Mouse (Mus musculus) hindbrain, embryonic 10.5 days (tissue): ENCODE measurements around the gene Urah. TPM values are rescaled to one million over a fixed set of nuclear protein-coding genes. Genes with fewer than 3 reads are reported as not detected.

Experiments used
- DNase-seq: peaks from one replicate; pipeline ENCODE4 v3.0.0-alpha.2; 2017; ENCODE audit warnings: low spot score
- H3K27ac ChIP-seq: fragments of 300-500 bp; sonication (generic); 2 replicates; pipeline ENCODE4 v1.5.1; 2016; ENCODE audit warnings: mild to moderate bottlenecking, moderate library complexity
- H3K27me3 ChIP-seq: fragments of 300-500 bp; sonication (generic); 2 replicates; pipeline ENCODE4 v1.6.1; 2016; ENCODE audit warnings: mild to moderate bottlenecking; ENCODE audit not compliant: poor library complexity, insufficient read depth, severe bottlenecking
- H3K36me3 ChIP-seq: fragments of 300-500 bp; sonication (generic); 2 replicates; pipeline ENCODE4 v1.6.1; 2016; ENCODE audit warnings: mild to moderate bottlenecking, moderate library complexity
- H3K4me1 ChIP-seq: fragments of 300-500 bp; sonication (generic); replicated peaks from 2 replicates; pipeline ENCODE4 v1.6.1; 2016; ENCODE audit warnings: mild to moderate bottlenecking
- H3K4me3 ChIP-seq: fragments of 300-500 bp; sonication (generic); 2 replicates; pipeline ENCODE4 v1.5.1; 2016; ENCODE audit warnings: mild to moderate bottlenecking, moderate library complexity
- H3K9me3 ChIP-seq: fragments of 300-500 bp; sonication (generic); 2 replicates; pipeline ENCODE4 v1.6.1; 2016; ENCODE audit warnings: mild to moderate bottlenecking, moderate library complexity
- WGBS: fragments of 180-500 bp; shearing (Covaris S2); methylation state at CpG from one replicate; pipeline ENCODE4 v1.1.7; 2016; 5-methylcytosine and 5-hydroxymethylcytosine counted together
- polyA plus RNA-seq: library from polyadenylated mRNA; unstranded; fragments of >200 nt; fragmentation: Nextera tagmentation; extraction: Ambion mirVana; gene quantifications from 2 replicates; pipeline ENCODE4 v1.2.1, GENCODE M21; 2016

Urah gene
- polyA plus RNA-seq, 1 experiment from 2014 or later = 0.97 TPM

- Histone ChIP-seq H3K27ac (no peak overlapping the region), H3K4me3 (no peak overlapping the region), H3K36me3 (no peaks in the 10 kb centered on the region), H3K9me3 (no peaks in the 10 kb centered on the region), H3K4me1 (peaks cover 3% of the 10 kb centered on the region; the same call in 1 of the 2 replicates), H3K27me3 (peaks cover 36% of the 10 kb centered on the region)
- 68% methylated on average over 4 of the region's 4 CpGs for WGBS
- no peak for DNase-seq
Observed at GRCm38 (mm10) chr7:140845683-140846082, 10.9 kb downstream of the Urah start.

DNA sequence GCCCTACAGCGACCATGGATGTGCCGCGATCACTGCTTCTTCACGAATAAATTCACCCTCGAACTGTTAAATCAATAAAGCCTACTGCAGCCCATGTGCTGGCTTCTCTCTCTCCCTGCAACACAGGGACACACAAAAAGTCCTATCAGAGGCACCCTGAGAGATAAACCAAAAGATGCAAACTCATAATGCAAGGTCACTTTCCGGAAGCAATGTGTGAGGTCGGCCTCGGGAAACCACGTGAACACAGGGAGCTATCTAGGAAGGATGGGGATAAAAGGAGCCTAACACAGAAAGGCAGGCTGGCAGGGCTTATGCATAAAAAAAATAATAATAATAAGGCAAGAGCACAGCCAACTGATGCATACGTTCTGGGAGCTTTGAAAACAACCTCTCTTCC, 11.9 kb downstream of the Urah start:
- Histone ChIP-seq H3K4me1 (peaks cover 3% of the 10 kb centered on the region; the same call in 1 of the 2 replicates), H3K27me3 (peaks cover 26% of the 10 kb centered on the region), H3K9me3 (no peaks in the 10 kb centered on the region), H3K36me3 (peaks cover 5% of the 10 kb centered on the region), H3K4me3 (no peak overlapping the region), H3K27ac (no peak overlapping the region)
- 91% methylated on average over 10 of the region's 10 CpGs for WGBS
- no peak for DNase-seq

DNA sequence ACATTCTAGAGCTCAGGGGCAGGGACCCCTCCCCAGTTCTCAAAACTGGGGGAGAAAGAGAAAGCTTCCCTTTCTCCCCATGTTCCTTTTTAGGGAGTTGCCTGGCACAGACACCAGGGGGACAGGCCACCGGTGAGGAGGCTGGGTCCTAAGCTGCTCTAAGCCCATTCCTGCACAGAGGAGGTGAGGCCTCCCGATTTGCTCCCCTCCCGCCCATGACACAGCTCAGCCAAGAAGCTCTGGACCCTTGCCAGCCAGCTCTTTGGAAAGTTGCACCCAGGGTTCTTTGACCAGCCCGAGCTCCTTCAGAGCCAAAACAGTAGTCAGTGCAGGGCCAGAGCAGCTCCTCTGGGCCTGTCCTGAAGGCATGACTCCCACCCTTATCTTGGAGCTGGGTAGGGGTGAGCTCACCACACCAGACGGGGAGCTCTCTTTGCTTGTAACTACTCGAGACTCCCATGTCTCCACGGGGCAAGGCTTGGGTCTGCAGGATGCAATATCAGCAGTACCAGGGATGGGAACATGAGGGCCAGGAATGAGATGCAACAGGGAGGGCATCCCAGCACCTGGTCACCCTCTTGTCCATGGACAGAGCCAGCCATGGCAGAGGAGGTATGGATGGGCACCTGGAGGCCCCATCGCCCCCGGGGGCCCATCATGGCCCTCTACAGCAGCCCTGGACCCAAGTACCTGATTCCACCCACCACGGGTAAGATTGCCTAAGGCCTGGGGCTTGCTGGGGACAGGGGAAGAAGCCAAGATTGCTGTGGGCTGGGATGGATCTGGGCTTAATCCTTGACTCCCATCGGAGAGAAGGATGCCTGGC, 13.2 kb downstream of the Urah start, which contains the start of gene Odf3:
TSS of gene Odf3 (plus strand) at position 51 of the 826 bp plus-strand sequence.
- Histone ChIP-seq H3K4me3 (no peak within 1 kb of the TSS), H3K27me3 (peaks cover 13% of the 10 kb centered on the region; the same call in 1 of the 2 replicates), H3K36me3 (peaks cover 18% of the 10 kb centered on the region), H3K4me1 (peaks cover 3% of the 10 kb centered on the region; the same call in 1 of the 2 replicates), H3K27ac (no peak within 1 kb of the TSS), H3K9me3 (no peaks in the 10 kb centered on the region)
- WGBS = 79% methylated on average over 11 of the region's 11 CpGs
- no peak for DNase-seq

GRCm38 (mm10) chr7:140848591-140848990, 13.8 kb downstream of the Urah start:
- Histone ChIP-seq H3K9me3 (no peaks in the 10 kb centered on the region), H3K27ac (no peak overlapping the region), H3K4me3 (no peak overlapping the region), H3K27me3 (0 out of 2 replicates have a peak, but pooled peaks cover 8% of the 10 kb centered on the region), H3K4me1 (peaks cover 3% of the 10 kb centered on the region; the same call in 1 of the 2 replicates), H3K36me3 (peaks cover 24% of the 10 kb centered on the region)
- no peak for DNase-seq
- 92% methylated on average over 10 of the region's 10 CpGs for WGBS

- Histone ChIP-seq H3K27me3 (no peaks in the 10 kb centered on the region), H3K36me3 (peaks cover 36% of the 10 kb centered on the region), H3K4me1 (peaks cover 9% of the 10 kb centered on the region), H3K27ac (no peak overlapping the region), H3K4me3 (no peak overlapping the region), H3K9me3 (no peaks in the 10 kb centered on the region)
- 94% methylated on average over 4 of the region's 4 CpGs for WGBS
- no peak for DNase-seq
Observed at GRCm38 (mm10) chr7:140851916-140852315, 17.1 kb downstream of the Urah start.

GRCm38 (mm10) chr7:140853386-140853785, 18.6 kb downstream of the Urah start:
- Histone ChIP-seq H3K9me3 (no peaks in the 10 kb centered on the region), H3K4me1 (peaks cover 19% of the 10 kb centered on the region), H3K36me3 (peaks cover 39% of the 10 kb centered on the region), H3K27ac (no peak overlapping the region), H3K4me3 (no peak overlapping the region), H3K27me3 (no peaks in the 10 kb centered on the region)
- no peak for DNase-seq
- WGBS = 82% methylated on average over 9 of the region's 9 CpGs

DNA sequence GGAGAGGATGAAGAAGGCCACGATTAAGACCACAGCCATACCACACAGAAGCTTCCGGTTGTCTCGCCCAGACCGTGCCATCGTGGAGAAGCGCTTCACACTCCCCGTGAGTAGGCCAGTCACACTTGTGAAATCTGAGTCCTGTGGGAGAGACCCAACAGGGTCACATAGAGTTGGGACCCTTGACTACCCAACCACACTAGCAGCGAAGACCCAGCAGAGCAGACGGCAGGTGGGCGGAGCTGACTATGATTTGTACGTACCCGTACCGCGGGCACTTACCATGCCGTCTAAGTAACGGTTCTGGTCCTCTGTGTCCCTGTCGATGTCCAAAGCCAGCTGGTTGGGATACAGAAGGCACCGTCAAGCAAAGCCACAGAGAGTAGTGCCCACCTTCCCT, 19.7 kb downstream of the Urah start:
- H3K36me3 ChIP-seq = peaks cover 50% of the 10 kb centered on the region
- peak overlapping the region; percentile 74; the same call in 1 of the 2 replicates for H3K4me3 ChIP-seq

GRCm38 (mm10) chr7:140855181-140855580, 20.4 kb downstream of the Urah start:
- H3K4me3 ChIP-seq = peak overlapping the region; percentile 74
- H3K27me3 ChIP-seq = no peaks in the 10 kb centered on the region
- peaks cover 30% of the 10 kb centered on the region for H3K4me1 ChIP-seq
- WGBS = 76% methylated on average over 9 of the region's 9 CpGs
- peaks cover 56% of the 10 kb centered on the region for H3K36me3 ChIP-seq
- H3K9me3 ChIP-seq = no peaks in the 10 kb centered on the region
- no peak for DNase-seq
- H3K27ac ChIP-seq = no peak overlapping the region

More for the DNA sequence above, 19.7 kb downstream of the Urah start:
- DNase-seq = no peak
- Histone ChIP-seq H3K27ac (no peak overlapping the region), H3K27me3 (no peaks in the 10 kb centered on the region), H3K4me1 (peaks cover 30% of the 10 kb centered on the region), H3K9me3 (no peaks in the 10 kb centered on the region)
- WGBS = 95% methylated on average over 18 of the region's 18 CpGs

- WGBS = 1% methylated on average over 51 of the region's 51 CpGs
- peaks cover 30% of the 10 kb centered on the region for H3K4me1 ChIP-seq
- DNase-seq = peak; percentile 91
- H3K4me3 ChIP-seq = peak within 1 kb of the TSS; percentile 74
- H3K27me3 ChIP-seq = no peaks in the 10 kb centered on the region
- H3K27ac ChIP-seq = peak within 1 kb of the TSS; percentile 87
- H3K36me3 ChIP-seq = peaks cover 66% of the 10 kb centered on the region
- H3K9me3 ChIP-seq = no peaks in the 10 kb centered on the region
Observed at GRCm38 (mm10) chr7:140855860-140856784, 21.3 kb downstream of the Urah start, which contains the start of gene Gm45785. Gm45785 (minus strand) TSS chr7:140856331.

GRCm38 (mm10) chr7:140856785-140857549, 22.1 kb downstream of the Urah start, which contains the start of gene Ric8a:
Ric8a (plus strand) TSS chr7:140856957.
- peak within 1 kb of the TSS; percentile 74 for H3K4me3 ChIP-seq
- WGBS = under 1% methylated on average over 50 of the region's 50 CpGs
- peaks cover 67% of the 10 kb centered on the region for H3K36me3 ChIP-seq
- no peaks in the 10 kb centered on the region for H3K9me3 ChIP-seq
- no peaks in the 10 kb centered on the region for H3K27me3 ChIP-seq
- H3K27ac ChIP-seq = peak within 1 kb of the TSS; percentile 87
- DNase-seq = peak; percentile 80
- H3K4me1 ChIP-seq = peaks cover 30% of the 10 kb centered on the region

DNA sequence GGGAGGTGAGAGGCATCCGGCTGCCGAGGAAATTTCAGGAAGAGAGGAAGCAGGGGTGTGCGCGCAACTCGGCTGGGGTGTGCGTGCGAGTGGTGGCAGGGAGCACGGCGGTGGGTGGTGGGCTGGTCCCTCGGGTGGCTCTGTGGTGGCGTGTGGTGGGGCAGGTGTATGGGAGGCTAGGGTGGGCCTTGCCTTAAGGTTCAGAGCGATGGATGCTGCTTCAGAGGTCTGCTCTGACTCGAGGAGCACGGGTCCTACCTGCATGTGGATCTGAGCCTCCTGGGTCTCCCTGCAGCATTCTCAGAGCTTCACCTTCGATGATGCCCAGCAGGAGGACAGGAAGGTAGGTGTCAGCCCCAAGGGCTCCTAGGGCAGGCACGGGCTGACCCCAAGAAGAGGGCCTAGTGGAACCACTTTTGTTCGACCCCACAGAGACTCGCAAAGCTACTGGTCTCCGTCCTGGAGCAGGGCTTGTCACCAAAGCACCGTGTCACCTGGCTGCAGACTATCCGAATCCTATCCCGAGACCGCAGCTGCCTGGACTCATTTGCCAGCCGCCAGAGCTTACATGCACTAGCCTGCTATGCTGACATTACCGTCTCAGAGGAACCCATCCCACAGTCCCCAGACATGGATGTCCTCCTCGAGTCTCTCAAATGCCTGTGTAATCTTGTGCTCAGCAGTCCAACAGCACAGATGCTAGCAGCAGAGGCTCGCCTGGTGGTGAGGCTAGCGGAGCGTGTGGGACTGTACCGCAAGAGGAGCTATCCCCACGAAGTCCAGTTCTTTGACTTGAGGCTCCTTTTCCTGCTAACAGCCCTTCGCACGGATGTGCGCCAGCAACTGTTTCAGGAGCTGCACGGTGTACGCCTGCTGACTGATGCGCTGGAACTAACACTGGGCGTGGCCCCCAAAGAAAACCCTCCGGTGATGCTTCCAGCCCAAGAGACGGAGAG, 23.0 kb downstream of the Urah start, which contains the start of gene Bet1l:
TSS of gene Bet1l (minus strand) at position 28 of the 956 bp plus-strand sequence.
- 41% methylated on average over 40 of the region's 40 CpGs for WGBS
- Histone ChIP-seq H3K27me3 (no peaks in the 10 kb centered on the region), H3K4me3 (peak within 1 kb of the TSS; percentile 74), H3K9me3 (no peaks in the 10 kb centered on the region), H3K4me1 (peaks cover 30% of the 10 kb centered on the region), H3K36me3 (peaks cover 67% of the 10 kb centered on the region), H3K27ac (peak within 1 kb of the TSS; percentile 87)
- DNase-seq = no peak
